Mouse (Mus musculus) urinary bladder, postnatal 25 days (tissue): ENCODE measurements around the gene Ntf3.

ENCODE experiments used
- DNase-seq: peaks from one replicate; pipeline ENCODE4 v3.0.0; 2022; ENCODE audit warnings: low spot score

The Ntf3 gene

GRCm38 (mm10) chr6:126106051-126106797, 60.5 kb downstream of the Ntf3 start:
- DNase-seq, result no peak

- DNase-seq, result no peak
Observed at GRCm38 (mm10) chr6:126105083-126105740, 61.5 kb downstream of the Ntf3 start.

- DNase-seq, result no peak
Observed at GRCm38 (mm10) chr6:126102571-126102970, 64.1 kb downstream of the Ntf3 start.

GRCm38 (mm10) chr6:126102007-126102406, 64.7 kb downstream of the Ntf3 start:
- DNase-seq, result no peak

GRCm38 (mm10) chr6:126100579-126100978, 66.1 kb downstream of the Ntf3 start:
- DNase-seq, result no peak

GRCm38 (mm10) chr6:126097471-126097870, 69.2 kb downstream of the Ntf3 start:
- DNase-seq, result no peak

- no peak for DNase-seq
Observed at GRCm38 (mm10) chr6:126096085-126096484, 70.6 kb downstream of the Ntf3 start.

- DNase-seq, result no peak
Observed at GRCm38 (mm10) chr6:126095041-126095440, 71.7 kb downstream of the Ntf3 start.

GRCm38 (mm10) chr6:126092026-126092425, 74.7 kb downstream of the Ntf3 start:
- no peak for DNase-seq

GRCm38 (mm10) chr6:126090063-126090462, 76.6 kb downstream of the Ntf3 start:
- DNase-seq, result no peak

- no peak for DNase-seq
Observed at GRCm38 (mm10) chr6:126088489-126089265, 78.0 kb downstream of the Ntf3 start.

- no peak for DNase-seq
Observed at GRCm38 (mm10) chr6:126086321-126086950, 80.3 kb downstream of the Ntf3 start.

GRCm38 (mm10) chr6:126080531-126080930, 86.2 kb downstream of the Ntf3 start:
- no peak for DNase-seq

GRCm38 (mm10) chr6:126057706-126058105, 109.0 kb downstream of the Ntf3 start:
- no peak for DNase-seq

- DNase-seq, result no peak
Observed at GRCm38 (mm10) chr6:126053136-126053535, 113.6 kb downstream of the Ntf3 start.
